Mouse (Mus musculus) liver, postnatal 0 days (tissue): Measurements from ENCODE around the gene Ofd1.

Experiments used
- CTCF ChIP-seq: sonication (generic); IDR thresholded peaks from 2 replicates; pipeline ENCODE4 v1.5.1; 2016; ENCODE audit warnings: antibody characterized with exemption, low read depth
- EP300 ChIP-seq: IDR thresholded peaks from 2 replicates; pipeline ENCODE4 v1.6.1; 2016; ENCODE audit warnings: antibody characterized with exemption, low read depth, mild to moderate bottlenecking

GRCm38 (mm10) chrX:166354913-166355312 is 85.6 kb downstream of the Ofd1 start:
- TF ChIP-seq CTCF: no peak
- TF ChIP-seq EP300: no peak
